Mouse (Mus musculus) heart, embryonic 13.5 days (tissue): ENCODE measurements at regions not wholly inside any gene's neighbourhood (a gene's known extent, or its start where the extent isn't known, plus 50 kb on each side); places are given as distances from the start of the nearest gene placed in this dataset.
A peak's percentile ranks its signal among the peaks of the same experiment; 100 is the strongest.

Experiments used
- ATAC-seq: fragments of 200-750 bp; cut with Nextera tagmentation; 2 replicates; pipeline ENCODE4 v1.8.0; 2017; ENCODE audit warnings: moderate TSS enrichment; ENCODE audit not compliant: insufficient number of reproducible peaks, low FRiP score, low TSS enrichment; ENCODE audit errors: extremely low read depth
- H3K27ac ChIP-seq: fragments of 300-500 bp; sonication (generic); replicated peaks from 2 replicates; pipeline ENCODE4 v1.5.1; 2015; ENCODE audit warnings: moderate library complexity, mild to moderate bottlenecking, inconsistent platforms
- H3K27me3 ChIP-seq: fragments of 300-500 bp; sonication (generic); replicated peaks from 2 replicates; pipeline ENCODE4 v1.6.1; 2015; ENCODE audit warnings: mild to moderate bottlenecking, inconsistent platforms
- H3K36me3 ChIP-seq: fragments of 300-500 bp; sonication (generic); 2 replicates; pipeline ENCODE4 v1.6.1; 2015; ENCODE audit warnings: mild to moderate bottlenecking, inconsistent platforms
- H3K4me1 ChIP-seq: fragments of 300-500 bp; sonication (generic); 2 replicates; pipeline ENCODE4 v1.6.1; 2015; ENCODE audit warnings: inconsistent platforms
- H3K4me2 ChIP-seq: fragments of 300-500 bp; sonication (generic); 2 replicates; pipeline ENCODE4 v1.6.1; 2015; ENCODE audit warnings: inconsistent platforms, mild to moderate bottlenecking, moderate library complexity
- H3K4me3 ChIP-seq: fragments of 300-500 bp; sonication (generic); 2 replicates; pipeline ENCODE4 v1.5.1; 2015; ENCODE audit warnings: moderate library complexity, mild to moderate bottlenecking, inconsistent platforms
- H3K9ac ChIP-seq: fragments of 300-500 bp; sonication (generic); 2 replicates; pipeline ENCODE4 v1.6.1; 2015; ENCODE audit warnings: inconsistent platforms, mild to moderate bottlenecking, moderate library complexity
- H3K9me3 ChIP-seq: fragments of 300-500 bp; sonication (generic); 2 replicates; pipeline ENCODE4 v1.6.1; 2016; ENCODE audit warnings: inconsistent platforms
- WGBS: fragments of 180-500 bp; shearing (Covaris S2); methylation state at CpG from one replicate; pipeline ENCODE4 v1.1.7; 2015; ENCODE audit warnings: mixed read lengths; 5-methylcytosine and 5-hydroxymethylcytosine counted together

- WGBS, result 71% methylated on average over 9 of the region's 9 CpGs
- ATAC-seq, result no peak
- Histone ChIP-seq H3K27ac (no peak overlapping the region), H3K4me3 (no peak overlapping the region), H3K36me3 (no peaks in the 10 kb centered on the region), H3K27me3 (peaks cover 8% of the 10 kb centered on the region; the same call in 1 of the 2 replicates), H3K9me3 (no peaks in the 10 kb centered on the region), H3K9ac (no peak overlapping the region), H3K4me2 (no peak overlapping the region), H3K4me1 (peaks cover 16% of the 10 kb centered on the region)
These were observed 225.4 kb upstream of the Sulf2 start for GRCm38 (mm10) chr2:166380854-166381253.

DNA sequence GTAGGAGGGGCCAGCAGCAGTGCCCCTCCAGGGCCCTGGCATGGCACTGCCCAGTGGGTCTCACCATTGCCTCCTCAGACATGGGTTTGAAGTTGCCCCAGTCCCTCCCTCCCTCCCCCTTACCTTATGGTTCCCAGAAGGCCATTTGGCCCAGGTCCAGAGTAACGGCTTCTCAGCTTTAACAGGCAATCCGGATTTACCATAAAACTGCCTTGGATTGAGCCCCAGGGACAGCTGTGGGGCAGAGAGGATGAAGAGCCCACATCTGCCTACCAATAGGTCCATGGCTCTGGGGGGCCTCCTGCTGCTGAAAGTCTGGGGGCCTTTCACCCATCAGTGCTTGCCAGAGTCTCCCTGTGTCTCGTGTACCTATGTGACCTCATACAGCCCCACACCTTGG is 222.9 kb upstream of the Sulf2 start:
- no peaks in the 10 kb centered on the region; the same call in 1 of the 2 replicates for H3K9me3 ChIP-seq
- H3K4me3 ChIP-seq, result no peak overlapping the region
- H3K27me3 ChIP-seq, result peaks cover 8% of the 10 kb centered on the region; the same call in 1 of the 2 replicates
- no peak overlapping the region for H3K27ac ChIP-seq
- ATAC-seq, result no peak
- WGBS, result 40% methylated on average over 3 of the region's 3 CpGs
- no peak overlapping the region for H3K9ac ChIP-seq
- peaks cover 16% of the 10 kb centered on the region for H3K4me1 ChIP-seq
- H3K36me3 ChIP-seq, result no peaks in the 10 kb centered on the region
- no peak overlapping the region for H3K4me2 ChIP-seq

GRCm38 (mm10) chr2:166377329-166377728 is 221.9 kb upstream of the Sulf2 start:
- Histone ChIP-seq H3K4me3 (no peak overlapping the region), H3K36me3 (no peaks in the 10 kb centered on the region), H3K4me1 (peaks cover 16% of the 10 kb centered on the region), H3K4me2 (no peak overlapping the region), H3K27ac (no peak overlapping the region), H3K9ac (peak overlapping the region; percentile 50), H3K9me3 (no peaks in the 10 kb centered on the region; the same call in 1 of the 2 replicates), H3K27me3 (peaks cover 8% of the 10 kb centered on the region; the same call in 1 of the 2 replicates)
- ATAC-seq, result no peak
- 32% methylated on average over 3 of the region's 3 CpGs for WGBS

- peaks cover 16% of the 10 kb centered on the region for H3K4me1 ChIP-seq
- no peak overlapping the region for H3K4me2 ChIP-seq
- H3K36me3 ChIP-seq, result no peaks in the 10 kb centered on the region
- no peak overlapping the region for H3K4me3 ChIP-seq
- H3K9ac ChIP-seq, result no peak overlapping the region
- no peak overlapping the region for H3K27ac ChIP-seq
- ATAC-seq, result no peak
- H3K9me3 ChIP-seq, result no peaks in the 10 kb centered on the region; the same call in 1 of the 2 replicates
- 81% methylated on average over 12 of the region's 12 CpGs for WGBS
- peaks cover 8% of the 10 kb centered on the region; the same call in 1 of the 2 replicates for H3K27me3 ChIP-seq
These were observed 220.2 kb upstream of the Sulf2 start for GRCm38 (mm10) chr2:166375639-166376038.

- no peak overlapping the region for H3K4me2 ChIP-seq
- no peaks in the 10 kb centered on the region for H3K27me3 ChIP-seq
- H3K36me3 ChIP-seq, result 0 out of 2 replicates have a peak, but pooled peaks cover 6% of the 10 kb centered on the region
- no peak overlapping the region for H3K4me3 ChIP-seq
- peaks cover 11% of the 10 kb centered on the region for H3K9me3 ChIP-seq
- ATAC-seq, result no peak
- 80% methylated on average over 6 of the region's 6 CpGs for WGBS
- H3K27ac ChIP-seq, result no peak overlapping the region
- no peaks in the 10 kb centered on the region for H3K4me1 ChIP-seq
- no peak overlapping the region for H3K9ac ChIP-seq
These were observed 215.3 kb upstream of the Sulf2 start for GRCm38 (mm10) chr2:166370776-166371175.

DNA sequence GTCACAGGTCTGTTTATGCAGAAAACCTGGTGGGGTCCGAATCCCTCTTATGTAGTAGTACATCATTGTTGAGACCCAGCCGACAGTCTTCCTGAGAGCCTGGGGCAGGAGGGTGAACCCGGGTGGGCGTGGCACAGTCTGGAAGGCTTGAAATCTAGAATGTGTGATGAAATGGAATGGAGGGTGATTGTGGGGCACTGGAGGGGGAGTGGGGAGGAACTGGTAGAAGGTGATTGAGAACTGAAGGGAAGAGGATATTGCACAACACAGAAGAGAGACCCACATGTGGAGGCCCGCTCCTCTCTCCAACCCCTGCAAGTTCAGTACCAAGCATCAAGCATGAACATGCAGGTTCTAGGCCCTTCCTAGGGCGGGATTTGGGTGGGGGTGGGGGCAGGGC is 206.2 kb upstream of the Sulf2 start:
- H3K9me3 ChIP-seq, result no peaks in the 10 kb centered on the region; the same call in 1 of the 2 replicates
- H3K27me3 ChIP-seq, result no peaks in the 10 kb centered on the region
- no peaks in the 10 kb centered on the region for H3K36me3 ChIP-seq
- H3K27ac ChIP-seq, result no peak overlapping the region
- 74% methylated on average over 6 of the region's 6 CpGs for WGBS
- no peak for ATAC-seq
- peaks cover 48% of the 10 kb centered on the region for H3K4me1 ChIP-seq
- no peak overlapping the region for H3K4me2 ChIP-seq
- H3K9ac ChIP-seq, result no peak overlapping the region
- H3K4me3 ChIP-seq, result no peak overlapping the region

DNA sequence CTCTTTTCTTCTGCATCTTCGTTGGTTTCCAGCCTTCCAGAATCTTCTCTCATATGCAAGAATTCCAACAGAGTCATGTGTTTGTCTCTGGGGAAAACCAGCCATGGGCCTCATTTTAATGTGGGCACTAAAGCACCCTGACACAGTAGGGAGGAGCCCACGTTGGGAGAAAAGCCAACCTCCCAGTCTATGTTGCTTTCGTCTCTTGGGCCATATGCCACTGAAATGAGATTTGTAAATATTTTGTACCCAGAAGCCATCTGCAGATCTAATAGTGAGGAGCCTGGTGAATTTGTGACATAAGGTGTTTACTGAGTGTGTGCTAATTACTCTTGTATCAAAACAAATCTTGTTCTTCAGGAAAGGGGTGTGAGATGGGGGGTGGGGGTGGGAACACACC is 205.3 kb upstream of the Sulf2 start:
- Histone ChIP-seq H3K4me3 (no peak overlapping the region), H3K4me2 (no peak overlapping the region), H3K27me3 (no peaks in the 10 kb centered on the region), H3K9me3 (no peaks in the 10 kb centered on the region; the same call in 1 of the 2 replicates), H3K27ac (peak overlapping the region; percentile 69), H3K36me3 (no peaks in the 10 kb centered on the region), H3K9ac (no peak overlapping the region), H3K4me1 (peaks cover 51% of the 10 kb centered on the region)
- 61% methylated on average over 3 of the region's 3 CpGs for WGBS
- no peak for ATAC-seq

DNA sequence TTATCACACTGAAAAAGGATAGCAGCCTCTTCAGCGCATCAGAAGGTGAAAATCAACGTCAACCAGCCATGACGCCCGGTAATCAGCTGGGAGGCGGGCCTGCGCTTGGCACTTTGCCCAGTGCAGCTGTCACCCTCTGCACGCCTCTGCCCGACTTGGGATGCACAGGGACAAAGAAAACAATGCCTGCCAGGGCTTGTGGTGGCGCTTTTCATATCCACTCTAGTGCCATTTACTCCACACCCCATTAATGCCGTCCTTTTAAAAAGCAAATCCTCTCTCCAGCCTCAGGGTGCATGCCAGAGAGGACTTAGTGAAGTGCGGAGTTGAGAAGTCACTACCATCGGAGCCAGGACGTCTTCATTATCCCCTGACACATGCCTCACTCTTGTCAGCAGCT is 204.5 kb upstream of the Sulf2 start:
- Histone ChIP-seq H3K4me1 (peaks cover 54% of the 10 kb centered on the region), H3K27me3 (no peaks in the 10 kb centered on the region), H3K9me3 (no peaks in the 10 kb centered on the region), H3K4me2 (peak overlapping the region; percentile 28), H3K4me3 (no peak overlapping the region), H3K9ac (peak overlapping the region; percentile 33; the same call in 1 of the 2 replicates), H3K27ac (peak overlapping the region; percentile 69), H3K36me3 (no peaks in the 10 kb centered on the region)
- 18% methylated on average over 13 of the region's 13 CpGs for WGBS
- ATAC-seq, result peak; percentile 41; the same call in 1 of the 2 replicates

- H3K4me1 ChIP-seq, result peaks cover 70% of the 10 kb centered on the region
- no peaks in the 10 kb centered on the region for H3K9me3 ChIP-seq
- no peaks in the 10 kb centered on the region for H3K36me3 ChIP-seq
- WGBS, result 29% methylated on average over 7 of the region's 7 CpGs
- peak overlapping the region; percentile 33; the same call in 1 of the 2 replicates for H3K9ac ChIP-seq
- peaks cover 4% of the 10 kb centered on the region; the same call in 1 of the 2 replicates for H3K27me3 ChIP-seq
- no peak overlapping the region for H3K4me3 ChIP-seq
- H3K27ac ChIP-seq, result peak overlapping the region; percentile 38
- H3K4me2 ChIP-seq, result no peak overlapping the region
- ATAC-seq, result 0 out of 2 replicates have a peak, but pooled peaks have one; percentile 19
These were observed 202.4 kb upstream of the Sulf2 start for GRCm38 (mm10) chr2:166357824-166358223.

DNA sequence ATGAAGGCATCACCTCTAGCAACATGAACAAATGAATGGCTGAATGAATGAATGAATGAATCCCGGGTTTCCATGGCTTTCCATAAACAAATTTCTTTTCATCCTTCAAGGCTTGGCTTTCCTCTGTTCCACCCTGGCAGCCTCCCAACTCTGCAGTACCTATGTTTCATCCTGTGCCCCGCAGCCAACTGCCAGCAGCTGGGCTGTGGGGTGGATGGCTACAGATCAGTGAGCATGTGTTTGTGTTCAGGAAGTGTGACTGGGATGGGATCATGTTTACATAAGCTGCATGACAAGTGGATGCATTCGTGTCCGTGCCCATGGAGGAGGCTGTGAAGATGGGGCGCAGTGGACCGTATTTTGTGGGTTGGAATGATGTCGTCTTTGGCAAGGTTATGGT is 200.5 kb upstream of the Sulf2 start:
- H3K9me3 ChIP-seq, result no peaks in the 10 kb centered on the region

DNA sequence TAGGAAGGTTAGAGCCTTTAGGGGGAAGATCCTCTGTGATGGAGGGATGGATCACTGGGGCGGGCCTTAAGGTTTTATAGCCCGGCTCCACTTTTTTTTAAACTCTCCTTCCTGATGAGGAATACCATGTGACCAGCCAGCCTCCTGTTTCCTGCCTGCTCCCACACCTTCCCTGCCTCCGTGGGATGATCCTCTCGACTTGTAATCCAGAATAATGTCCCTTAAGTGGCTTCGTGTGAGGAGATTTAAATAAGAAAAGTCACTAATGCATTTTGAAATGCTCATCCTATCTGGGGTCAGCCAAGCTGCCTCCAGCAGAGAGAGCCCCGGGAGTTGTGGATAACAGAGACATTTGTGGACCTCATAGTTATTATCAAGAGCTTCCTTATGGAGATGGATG is 200.0 kb upstream of the Sulf2 start:
- WGBS, result 52% methylated on average over 6 of the region's 6 CpGs
- Histone ChIP-seq H3K36me3 (no peaks in the 10 kb centered on the region), H3K4me3 (no peak overlapping the region)

More for the DNA sequence above, 200.5 kb upstream of the Sulf2 start:
- Histone ChIP-seq H3K9ac (no peak overlapping the region), H3K36me3 (no peaks in the 10 kb centered on the region), H3K4me2 (no peak overlapping the region), H3K4me1 (peaks cover 57% of the 10 kb centered on the region), H3K27me3 (peaks cover 4% of the 10 kb centered on the region; the same call in 1 of the 2 replicates), H3K27ac (no peak overlapping the region), H3K4me3 (no peak overlapping the region)
- no peak for ATAC-seq
- 78% methylated on average over 7 of the region's 7 CpGs for WGBS

GRCm38 (mm10) chr2:166354391-166354790 is 198.9 kb upstream of the Sulf2 start:
- peaks cover 4% of the 10 kb centered on the region; the same call in 1 of the 2 replicates for H3K27me3 ChIP-seq
- H3K4me1 ChIP-seq, result peaks cover 42% of the 10 kb centered on the region
- H3K4me3 ChIP-seq, result no peak overlapping the region
- H3K36me3 ChIP-seq, result no peaks in the 10 kb centered on the region
- H3K9ac ChIP-seq, result no peak overlapping the region
- no peak for ATAC-seq
- 87% methylated on average over 4 of the region's 4 CpGs for WGBS
- H3K27ac ChIP-seq, result no peak overlapping the region
- no peak overlapping the region for H3K4me2 ChIP-seq
- H3K9me3 ChIP-seq, result no peaks in the 10 kb centered on the region

More for the DNA sequence above, 200.0 kb upstream of the Sulf2 start:
- no peak for ATAC-seq
- Histone ChIP-seq H3K4me1 (peaks cover 52% of the 10 kb centered on the region), H3K9me3 (no peaks in the 10 kb centered on the region), H3K9ac (no peak overlapping the region), H3K27me3 (peaks cover 4% of the 10 kb centered on the region; the same call in 1 of the 2 replicates), H3K27ac (no peak overlapping the region), H3K4me2 (no peak overlapping the region)
